8 mouse cellular contexts compared by ENCODE assay signal in the genomic region with DNA sequence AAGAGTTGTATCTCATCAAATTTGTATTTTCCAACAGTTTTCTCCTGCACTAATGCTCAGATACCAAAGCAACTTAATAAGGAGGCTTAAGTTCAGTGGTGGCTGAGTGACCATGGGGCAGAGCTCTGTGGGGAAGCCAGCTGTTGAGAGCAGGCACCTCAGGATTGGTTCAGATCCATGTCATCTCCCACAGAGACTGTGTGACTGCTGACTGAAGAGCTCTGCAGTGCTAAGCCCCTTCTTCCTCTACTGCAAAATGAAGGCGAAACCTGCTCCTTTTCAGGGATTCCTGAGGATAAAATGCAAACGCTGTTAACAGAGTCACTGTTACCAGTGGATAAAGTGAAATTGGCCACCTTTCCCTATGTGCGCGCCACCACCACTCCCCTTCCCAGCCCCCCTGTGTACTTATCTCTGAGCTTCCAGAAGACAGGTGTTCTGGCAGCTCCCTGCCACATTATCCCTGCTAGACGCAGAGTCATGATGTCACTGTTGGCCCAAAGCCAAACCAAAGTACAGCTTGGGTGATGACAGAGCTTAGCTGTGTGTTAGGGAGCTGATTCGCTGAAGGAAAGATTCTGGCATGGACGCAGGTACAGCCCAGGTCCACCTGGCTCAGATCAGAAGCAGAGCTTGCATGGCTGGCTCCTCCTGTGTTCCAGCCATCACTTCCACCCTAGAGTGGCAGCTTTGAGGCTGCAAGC.
A peak's percentile ranks its signal among the peaks of the same experiment; 100 is the strongest.
DNase-seq lines count a peak whose midpoint lies in the region; ATAC-seq lines count a peak whose summit lies in the region.

No protein-coding gene starts in this region.

- 51% methylated on average over 7 of the region's 7 CpGs for WGBS in liver, embryonic 12.5 days (ENCODE audit: insufficient replicate concordance)
- WGBS in intestine, embryonic 16.5 days: 48% methylated on average over 7 of the region's 7 CpGs
- 26% methylated on average over 7 of the region's 7 CpGs for WGBS in lung, embryonic 16.5 days

- no peak overlapping the region for H3K4me2 ChIP-seq in liver, embryonic 12.5 days
- no peak overlapping the region for H3K4me2 ChIP-seq in intestine, embryonic 16.5 days (ENCODE audit: low read depth, low read length)
- no peak overlapping the region for H3K4me2 ChIP-seq in lung, embryonic 16.5 days (ENCODE audit: low read depth, low read length)

- ATAC-seq in liver, embryonic 12.5 days: no peak
- peak; percentile 57; the same call in 1 of the 2 replicates for ATAC-seq in cerebellum, adult (ENCODE audit: insufficient number of reproducible peaks, low FRiP score, low TSS enrichment)
- peak; percentile 69 for ATAC-seq in frontal cortex, adult (ENCODE audit: low TSS enrichment)
- peak; percentile 75 for ATAC-seq in intestine, embryonic 16.5 days
- 0 out of 2 replicates have a peak, but pooled peaks have one; percentile 49 for ATAC-seq in lung, embryonic 16.5 days (ENCODE audit: low read depth)
- ATAC-seq in megakaryocyte progenitor cell, adult 5-6 weeks (replicated peaks; ENCODE audit: poor library complexity): no peak

- no peaks in the 10 kb centered on the region for H3K4me1 ChIP-seq in liver, embryonic 12.5 days
- H3K4me1 ChIP-seq in intestine, embryonic 16.5 days (ENCODE audit: control insufficient read depth, insufficient read depth, low read length): no peaks in the 10 kb centered on the region
- H3K4me1 ChIP-seq in lung, embryonic 16.5 days (replicated peaks; ENCODE audit: control insufficient read depth, insufficient read depth, low read length): no peaks in the 10 kb centered on the region; the same call in 1 of the 2 replicates

- H3K27me3 ChIP-seq in liver, embryonic 12.5 days (replicated peaks): no peaks in the 10 kb centered on the region
- H3K27me3 ChIP-seq in intestine, embryonic 16.5 days (replicated peaks; ENCODE audit: control insufficient read depth, insufficient read depth, low read length): no peaks in the 10 kb centered on the region
- H3K27me3 ChIP-seq in lung, embryonic 16.5 days (ENCODE audit: control insufficient read depth, insufficient read depth, low read depth, low read length): no peaks in the 10 kb centered on the region

- DNase-seq in liver: peak; percentile 21
- DNase-seq in thymus, postnatal 0 days (ENCODE audit: low spot score): no peak

- no peak overlapping the region for H3K9ac ChIP-seq in liver, embryonic 12.5 days
- no peak overlapping the region for H3K9ac ChIP-seq in intestine, embryonic 16.5 days (ENCODE audit: low read depth, low read length)
- no peak overlapping the region for H3K9ac ChIP-seq in lung, embryonic 16.5 days (ENCODE audit: low read length)

- no peaks in the 10 kb centered on the region for H3K9me3 ChIP-seq in liver, embryonic 12.5 days (replicated peaks)
- no peaks in the 10 kb centered on the region for H3K9me3 ChIP-seq in intestine, embryonic 16.5 days (ENCODE audit: control insufficient read depth, low read length)
- no peaks in the 10 kb centered on the region for H3K9me3 ChIP-seq in lung, embryonic 16.5 days (ENCODE audit: control insufficient read depth, low read length)

- H3K27ac ChIP-seq in liver, embryonic 12.5 days: no peak overlapping the region
- no peak overlapping the region for H3K27ac ChIP-seq in intestine, embryonic 16.5 days (ENCODE audit: low read length)
- H3K27ac ChIP-seq in lung, embryonic 16.5 days (ENCODE audit: low read length): no peak overlapping the region

- no peaks in the 10 kb centered on the region for H3K36me3 ChIP-seq in liver, embryonic 12.5 days
- H3K36me3 ChIP-seq in intestine, embryonic 16.5 days (ENCODE audit: control insufficient read depth, insufficient read depth, low read length): no peaks in the 10 kb centered on the region
- no peaks in the 10 kb centered on the region for H3K36me3 ChIP-seq in lung, embryonic 16.5 days (ENCODE audit: control insufficient read depth, insufficient read depth, low read length)

- no peak overlapping the region for H3K4me3 ChIP-seq in liver, embryonic 12.5 days
- H3K4me3 ChIP-seq in intestine, embryonic 16.5 days (ENCODE audit: low read length): no peak overlapping the region
- no peak overlapping the region for H3K4me3 ChIP-seq in lung, embryonic 16.5 days (ENCODE audit: low read length)

Comparison
In these comparisons a context has a peak if more than half of its experiments do, and no peak if none do; other contexts are left out.
1. ATAC-seq: peak in cerebellum, adult (single experiment), frontal cortex, adult (single experiment), intestine, embryonic 16.5 days (single experiment) and lung, embryonic 16.5 days (single experiment); none in liver, embryonic 12.5 days (single experiment) and megakaryocyte progenitor cell, adult 5-6 weeks (single experiment).